Mouse (Mus musculus): Measurements from ENCODE around the gene Kyat1.
"Not testable (repeated sequence)": the region's sequence is repeated elsewhere in the genome, so short reads cannot be mapped to it uniquely, and the experiment has no call there.

Gene Kyat1

DNA sequence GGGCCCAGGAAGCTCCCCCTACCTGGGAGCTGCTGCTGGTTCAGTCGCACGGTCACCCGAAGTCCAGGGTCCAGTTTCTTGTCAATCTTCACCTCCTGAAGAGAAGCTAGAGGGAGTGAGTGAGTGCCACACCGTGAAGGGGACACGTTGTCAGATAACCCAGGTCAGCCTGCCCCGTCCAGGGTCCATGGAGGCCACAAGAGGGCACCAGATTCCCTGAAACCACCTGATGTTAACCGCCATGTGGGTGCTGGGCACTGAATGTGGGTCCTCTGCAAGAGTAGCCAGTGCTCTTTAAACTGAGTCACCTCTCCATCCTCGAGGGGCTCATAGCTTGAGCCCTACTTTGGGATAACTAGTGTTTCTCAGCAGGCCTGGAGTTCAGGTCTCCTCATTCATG, 29.8 kb downstream of the Kyat1 start:
- no peak for DNase-seq (ENCODE audit: extremely low read depth, insufficient read length, low spot score)

GRCm38 (mm10) chr2:30173541-30174240, 32.0 kb downstream of the Kyat1 start:
- DNase-seq (ENCODE audit: extremely low read depth, insufficient read length, low spot score), result no peak

GRCm38 (mm10) chr2:30171997-30172382, 33.7 kb downstream of the Kyat1 start:
- no peak for DNase-seq (ENCODE audit: extremely low read depth, insufficient read length, low spot score)

DNA sequence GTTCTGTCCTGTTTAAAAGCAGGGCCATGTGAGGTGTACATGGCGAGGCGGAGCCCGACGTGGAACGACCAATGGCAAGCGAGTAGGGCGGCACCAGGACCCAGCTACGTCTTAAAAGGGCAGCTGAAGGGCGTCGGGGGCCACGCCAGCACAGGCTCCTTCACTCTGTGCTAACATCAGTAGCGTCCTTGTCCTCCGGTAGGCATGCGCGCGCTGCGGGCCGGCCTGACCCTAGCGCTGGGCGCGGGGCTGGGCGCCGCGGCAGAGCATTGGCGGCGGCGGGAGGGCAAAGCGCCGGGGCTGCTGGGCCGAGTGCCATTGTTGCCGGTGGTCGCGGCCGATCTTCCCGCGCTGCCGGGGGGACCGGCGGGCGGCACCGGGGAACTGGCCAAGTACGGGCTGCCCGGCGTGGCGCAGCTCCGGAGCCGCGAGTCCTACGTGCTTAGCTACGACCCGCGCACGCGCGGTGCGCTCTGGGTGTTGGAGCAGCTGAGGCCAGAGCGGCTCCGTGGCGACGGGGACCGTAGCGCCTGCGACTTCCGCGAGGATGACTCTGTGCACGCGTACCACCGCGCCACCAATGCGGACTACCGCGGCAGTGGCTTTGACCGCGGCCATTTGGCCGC, 34.2 kb downstream of the Kyat1 start, which contains the start of gene Endog:
Gene Endog, plus strand, starts transcription at position 123 of the 626 bp plus-strand sequence.
- DNase-seq (ENCODE audit: extremely low read depth, insufficient read length, low spot score), result peak; percentile 75

- no peak for DNase-seq (ENCODE audit: extremely low read depth, insufficient read length, low spot score)
Observed at GRCm38 (mm10) chr2:30166677-30167076, 39.0 kb downstream of the Kyat1 start.

- DNase-seq (ENCODE audit: extremely low read depth, insufficient read length, low spot score), result no peak
Observed at GRCm38 (mm10) chr2:30164340-30164932, 41.2 kb downstream of the Kyat1 start.

DNA sequence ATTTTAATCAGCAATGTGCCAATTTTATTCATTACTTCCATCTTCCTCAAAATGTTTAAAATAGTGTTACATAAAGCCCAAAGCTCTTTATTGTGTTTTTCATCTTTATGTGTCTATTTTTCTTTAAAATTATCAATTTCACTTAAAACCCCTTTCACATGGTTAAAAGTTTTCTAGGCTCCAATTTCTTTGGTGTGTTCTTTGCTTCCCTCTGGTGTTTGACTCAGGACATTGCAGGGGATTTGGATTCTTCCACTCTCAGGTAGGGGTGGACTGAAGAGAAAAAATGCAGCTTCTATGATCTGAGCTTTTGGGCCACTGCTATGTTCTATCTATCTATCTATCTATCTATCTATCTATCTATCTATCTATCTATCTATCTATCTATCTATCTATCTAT, 43.8 kb downstream of the Kyat1 start:
- no peak for DNase-seq (ENCODE audit: extremely low read depth, insufficient read length, low spot score)

DNA sequence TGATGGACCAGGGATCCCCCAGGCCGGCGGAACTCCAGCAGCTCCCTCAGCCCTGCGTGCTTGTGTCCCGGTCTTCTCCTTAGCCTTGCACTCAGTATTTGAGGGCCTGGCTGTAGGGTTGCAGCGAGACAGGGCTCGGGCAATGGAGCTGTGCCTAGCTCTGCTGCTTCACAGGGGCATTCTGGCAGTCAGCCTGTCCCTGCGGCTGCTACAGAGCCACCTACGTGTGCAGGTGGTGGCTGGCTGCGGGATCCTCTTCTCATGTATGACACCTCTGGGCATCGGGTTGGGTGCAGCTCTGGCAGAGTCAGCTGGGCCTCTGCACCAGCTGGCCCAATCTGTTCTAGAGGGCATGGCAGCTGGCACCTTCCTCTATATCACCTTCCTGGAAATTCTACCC, 45.8 kb downstream of the Kyat1 start:
- not testable (repeated sequence) for DNase-seq (ENCODE audit: extremely low read depth, insufficient read length, low spot score)

DNA sequence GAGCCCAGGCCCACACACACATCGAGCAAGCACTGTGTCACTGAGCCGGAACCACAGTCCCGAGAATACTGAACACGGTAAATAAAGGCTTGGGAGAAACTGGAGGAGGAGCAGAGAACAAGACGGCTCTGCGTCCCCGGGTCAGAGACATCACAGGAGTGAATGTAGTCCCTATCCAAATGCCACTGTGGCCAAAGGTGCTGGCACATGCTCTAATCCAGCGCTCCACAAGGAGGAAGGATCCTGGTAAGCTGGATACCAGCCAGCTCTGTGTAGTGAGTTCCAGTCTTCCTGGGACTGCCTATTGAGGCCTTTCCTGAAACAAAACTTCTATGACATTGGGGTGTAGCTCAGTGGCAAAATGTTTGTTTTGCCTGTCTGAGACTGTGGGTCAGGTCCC, 53.0 kb downstream of the Kyat1 start:
- no peak for DNase-seq (ENCODE audit: extremely low read depth, insufficient read length, low spot score)

DNA sequence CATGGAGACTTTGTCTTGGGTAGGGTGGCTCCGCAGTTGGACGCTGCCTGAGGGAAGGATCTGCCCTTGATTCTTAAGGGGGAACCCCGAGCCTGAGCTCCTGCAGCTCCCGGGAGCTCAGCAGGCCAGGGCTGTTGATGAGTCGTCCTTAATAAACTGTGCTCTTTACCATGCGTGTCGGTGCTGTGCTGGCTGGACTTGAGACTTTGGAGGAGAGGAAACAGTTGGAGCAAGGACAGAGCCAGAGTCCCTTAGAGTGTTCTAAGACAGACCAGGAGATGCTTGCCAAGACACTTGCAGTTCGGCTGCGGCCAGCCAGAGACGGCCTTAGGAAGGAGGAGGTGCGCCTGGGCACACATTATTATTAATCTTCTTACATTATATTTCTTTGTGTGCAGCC, 53.8 kb downstream of the Kyat1 start:
- DNase-seq (ENCODE audit: extremely low read depth, insufficient read length, low spot score), result no peak

DNA sequence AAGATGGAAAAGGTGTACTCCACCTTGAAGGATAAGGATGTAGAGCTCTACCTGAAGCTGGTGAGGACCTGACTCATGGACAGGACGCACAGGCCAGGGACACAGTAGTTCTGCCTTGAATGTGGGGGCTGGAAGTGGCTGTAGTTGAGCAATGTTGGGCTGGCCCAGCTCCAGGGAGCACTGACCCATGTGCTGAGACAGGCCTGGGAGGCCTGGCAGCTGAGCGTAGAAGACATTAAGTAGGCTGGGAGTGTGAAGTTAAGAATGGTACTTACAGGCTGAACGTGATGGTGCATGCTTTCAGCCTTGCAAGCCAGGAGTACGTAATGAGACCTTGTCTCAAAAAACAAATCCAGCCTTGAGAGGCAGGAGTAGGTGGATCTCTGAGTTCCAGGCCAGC, 58.2 kb downstream of the Kyat1 start:
- no peak for DNase-seq (ENCODE audit: extremely low read depth, insufficient read length, low spot score)

DNA sequence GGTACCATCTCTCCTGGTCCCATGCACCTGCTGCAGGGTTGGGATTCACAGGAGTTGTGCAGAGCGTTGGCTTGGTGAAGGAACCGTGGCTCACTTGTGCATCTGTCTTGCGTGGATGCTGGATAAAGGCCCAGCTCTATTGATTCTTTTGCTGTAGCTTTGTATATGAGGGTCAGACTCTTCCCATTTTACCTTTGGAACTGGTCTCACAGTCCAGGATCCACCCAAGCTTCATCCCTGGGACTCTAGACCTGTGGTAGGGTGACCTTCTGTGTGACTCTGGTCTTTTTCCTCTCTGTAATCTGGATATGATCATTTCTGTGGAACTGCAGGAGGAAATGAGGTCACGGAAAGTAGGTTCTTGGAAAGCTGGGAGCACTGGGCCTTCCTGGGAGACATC, 61.2 kb downstream of the Kyat1 start:
- no peak for DNase-seq (ENCODE audit: extremely low read depth, insufficient read length, low spot score)

- DNase-seq (ENCODE audit: extremely low read depth, insufficient read length, low spot score), result not testable (repeated sequence)
Observed at GRCm38 (mm10) chr2:30140021-30140420, 65.6 kb downstream of the Kyat1 start.

DNA sequence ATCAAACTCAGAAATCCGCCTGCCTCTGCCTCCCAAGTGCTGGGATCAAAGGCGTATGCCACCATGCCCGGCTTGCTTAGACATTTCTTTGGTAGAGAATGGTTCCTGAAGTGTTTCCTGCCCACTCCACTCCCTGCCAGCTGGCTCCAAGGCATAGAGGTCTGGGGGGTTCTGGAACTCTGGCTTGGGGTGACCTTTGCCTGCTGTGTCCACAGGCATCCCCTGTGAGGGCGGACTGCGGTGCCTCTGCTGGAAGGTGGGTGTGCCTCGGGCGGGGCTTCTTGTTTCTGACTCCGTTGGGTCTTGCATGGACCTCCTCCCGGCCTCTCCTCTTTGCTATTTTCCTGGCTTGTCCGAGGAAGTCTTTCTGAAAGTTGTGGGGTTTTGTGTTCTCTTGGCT, 69.2 kb downstream of the Kyat1 start:
- no peak for DNase-seq (ENCODE audit: extremely low read depth, insufficient read length, low spot score)

Measured in 3134 (cell line).